Mouse (Mus musculus): ENCODE results near the gene B3galt4. TPM values are rescaled to one million over a fixed set of nuclear protein-coding genes. Genes with fewer than 3 reads are reported as not detected.

Gene B3galt4
- polyA plus RNA-seq, 1 experiment from 2014 or later = 2.3 TPM

DNA sequence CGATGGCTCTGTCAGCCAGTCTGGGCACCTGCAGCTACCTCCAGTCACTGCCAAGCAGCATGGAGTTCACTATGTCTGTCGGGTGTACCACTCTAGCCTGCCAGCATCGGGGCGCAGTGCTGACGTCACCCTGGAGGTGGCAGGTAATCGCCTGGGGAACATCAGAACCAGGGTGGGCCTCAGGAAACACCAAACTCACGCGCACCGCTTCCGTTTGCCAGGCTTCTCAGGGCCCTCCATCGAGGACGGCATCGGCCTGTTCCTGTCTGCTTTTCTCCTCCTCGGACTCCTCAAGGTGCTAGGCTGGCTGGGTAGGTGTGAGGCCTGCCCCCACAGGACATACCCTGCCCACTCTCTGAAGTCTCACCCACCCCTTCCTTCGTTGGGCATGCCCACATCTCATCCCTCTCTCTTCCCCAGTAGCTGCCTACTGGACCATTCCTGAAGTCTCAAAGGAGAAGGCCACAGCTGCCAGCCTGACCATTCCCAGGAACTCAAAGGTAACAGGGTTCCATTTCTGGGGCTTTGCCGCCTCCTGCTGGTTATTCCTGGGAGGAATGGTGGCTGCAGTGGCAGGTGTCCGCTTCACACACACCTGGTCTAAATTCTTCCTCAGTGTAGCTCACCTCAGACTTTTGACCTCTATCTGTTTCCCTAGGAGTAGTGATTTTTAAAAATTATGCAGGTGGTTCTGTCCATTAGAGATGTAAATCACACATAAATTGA lies 24.9 kb downstream of the B3galt4 start:
- DNase-seq (peak; percentile 41), ATAC-seq (ENCODE audit: insufficient read depth) (no peak)
- peak; percentile 53 for TF ChIP-seq CTCF (IDR thresholded peaks at IDR 0.05; ENCODE audit: low read depth)
- Histone ChIP-seq H3K9me3 (ENCODE audit: low read depth, low read length) (no peaks in the 10 kb centered on the region), H3K27me3 (ENCODE audit: insufficient read depth, low read length) (no peaks in the 10 kb centered on the region), H3K36me3 (ENCODE audit: insufficient read depth) (peaks cover 6% of the 10 kb centered on the region; the same call in 1 of the 2 replicates), H3K9ac (no peak overlapping the region), H3K27ac (ENCODE audit: low read depth) (no peak overlapping the region), H3K4me2 (no peak overlapping the region), H3K4me3 (ENCODE audit: low read depth, low read length) (no peak overlapping the region), H3K4me1 (ENCODE audit: insufficient read depth) (no peaks in the 10 kb centered on the region)
- 72% methylated on average over 16 of the region's 17 CpGs for WGBS

DNA sequence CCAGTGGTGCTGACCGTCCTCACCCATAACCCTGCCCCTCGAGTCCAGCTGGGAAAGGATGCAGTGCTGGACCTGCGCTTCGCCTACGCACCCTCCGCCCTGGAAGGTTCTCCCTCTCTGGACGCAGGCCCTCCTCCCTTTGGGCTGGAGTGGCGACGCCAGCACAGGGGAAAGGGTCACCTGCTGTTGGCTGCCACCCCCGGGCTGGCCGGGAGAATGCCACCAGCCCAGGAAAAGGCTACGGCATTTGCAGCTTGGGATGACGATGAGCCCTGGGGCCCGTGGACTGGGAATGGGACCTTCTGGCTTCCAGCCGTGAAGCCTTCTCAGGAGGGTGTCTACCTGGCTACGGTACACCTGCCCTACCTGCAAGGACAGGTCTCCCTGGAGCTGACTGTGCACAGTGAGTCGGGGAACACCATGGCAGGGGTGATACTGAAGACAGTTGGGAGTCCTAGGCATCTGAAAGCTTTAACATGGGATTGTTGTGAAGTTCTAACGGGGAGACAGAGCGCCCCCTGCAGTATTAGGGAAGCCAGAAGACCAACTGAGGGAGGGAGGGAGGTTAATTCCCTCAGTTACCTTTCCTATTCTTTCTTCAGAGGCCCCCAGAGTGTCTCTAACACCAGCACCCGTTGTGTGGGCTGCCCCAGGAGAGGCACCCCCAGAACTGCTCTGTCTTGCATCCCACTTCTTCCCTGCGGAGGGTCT lies 25.7 kb downstream of the B3galt4 start:
- DNase-seq (no peak), ATAC-seq (ENCODE audit: insufficient read depth) (no peak)
- H3K4me3 ChIP-seq (ENCODE audit: low read depth, low read length) = no peak overlapping the region
- WGBS = 81% methylated on average over 21 of the region's 21 CpGs
- H3K4me2 ChIP-seq = no peak overlapping the region
- H3K9me3 ChIP-seq (ENCODE audit: low read depth, low read length) = no peaks in the 10 kb centered on the region
- no peak overlapping the region for H3K9ac ChIP-seq
- H3K27me3 ChIP-seq (ENCODE audit: insufficient read depth, low read length) = no peaks in the 10 kb centered on the region
- no peaks in the 10 kb centered on the region for H3K4me1 ChIP-seq (ENCODE audit: insufficient read depth)
- no peak overlapping the region for H3K27ac ChIP-seq (ENCODE audit: low read depth)
- peaks cover 6% of the 10 kb centered on the region; the same call in 1 of the 2 replicates for H3K36me3 ChIP-seq (ENCODE audit: insufficient read depth)
- TF ChIP-seq CTCF (IDR thresholded peaks at IDR 0.05; ENCODE audit: low read depth) = 0 out of 2 replicates have a peak, but pooled peaks have one; percentile 15

DNA sequence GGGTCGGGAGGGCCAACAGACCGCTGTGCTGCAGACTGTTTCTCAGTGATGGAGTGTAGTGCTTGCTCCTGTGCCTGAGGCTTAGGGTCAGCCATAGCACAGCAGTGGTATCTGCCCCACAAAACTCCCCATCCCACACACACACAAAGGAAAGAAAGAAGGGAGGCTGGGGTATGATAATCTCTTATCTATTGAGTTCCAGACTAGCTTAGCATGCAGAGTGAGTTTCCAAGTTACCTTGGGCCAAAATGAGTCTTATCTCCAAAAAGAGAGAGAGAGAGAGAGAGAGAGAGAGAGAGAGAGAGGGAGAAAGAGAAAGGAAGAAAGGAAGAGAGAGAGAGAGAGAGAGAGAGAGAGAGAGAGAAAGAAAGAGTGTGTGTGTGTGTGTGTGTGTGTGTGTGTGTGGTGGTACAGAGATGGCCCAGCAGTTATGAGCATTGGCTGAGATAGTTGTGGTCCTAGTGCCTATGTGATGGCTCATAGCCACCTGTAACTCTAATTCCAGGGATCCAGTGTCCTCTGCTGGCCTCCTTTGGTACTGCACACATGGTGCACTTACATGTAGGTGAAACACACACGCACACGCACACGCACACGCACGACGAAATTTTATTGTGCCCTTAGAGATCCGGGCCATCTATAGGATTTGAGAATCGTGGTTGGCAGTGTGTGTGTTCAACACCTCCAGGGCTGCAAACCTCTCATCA lies 26.6 kb downstream of the B3galt4 start:
- Histone ChIP-seq H3K4me2 (no peak overlapping the region), H3K27me3 (ENCODE audit: insufficient read depth, low read length) (no peaks in the 10 kb centered on the region), H3K9ac (no peak overlapping the region), H3K9me3 (ENCODE audit: low read depth, low read length) (no peaks in the 10 kb centered on the region), H3K27ac (ENCODE audit: low read depth) (no peak overlapping the region), H3K4me3 (ENCODE audit: low read depth, low read length) (no peak overlapping the region), H3K36me3 (ENCODE audit: insufficient read depth) (peaks cover 6% of the 10 kb centered on the region; the same call in 1 of the 2 replicates), H3K4me1 (ENCODE audit: insufficient read depth) (no peaks in the 10 kb centered on the region)
- ATAC-seq (ENCODE audit: insufficient read depth) (no peak), DNase-seq (peak; percentile 42)
- TF ChIP-seq CTCF (IDR thresholded peaks at IDR 0.05; ENCODE audit: low read depth) = peak; percentile 65
- 83% methylated on average over 10 of the region's 10 CpGs for WGBS

DNA sequence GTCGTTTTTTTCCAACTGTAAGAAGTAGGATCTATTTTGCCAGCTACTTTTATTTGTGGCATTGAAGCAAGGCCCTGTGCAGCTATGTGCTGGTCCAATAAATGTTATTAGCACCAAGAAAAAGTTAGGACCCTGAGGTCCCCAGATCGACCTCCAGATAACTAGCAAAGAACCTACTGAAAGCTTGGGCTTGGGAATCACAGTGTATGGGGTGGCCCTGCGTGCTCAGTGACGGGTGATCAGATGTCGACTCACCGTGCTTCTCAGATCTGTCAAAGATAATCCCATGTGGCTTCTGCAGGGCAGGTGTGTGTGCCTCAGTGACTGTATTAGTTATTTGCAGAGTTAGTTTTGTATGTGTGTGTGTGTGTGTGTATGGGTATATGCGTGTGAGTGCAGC lies 29.9 kb downstream of the B3galt4 start:
- Histone ChIP-seq H3K9me3 (ENCODE audit: low read depth, low read length) (no peaks in the 10 kb centered on the region), H3K4me1 (ENCODE audit: insufficient read depth) (peaks cover 5% of the 10 kb centered on the region; the same call in 1 of the 2 replicates), H3K4me2 (no peak overlapping the region), H3K4me3 (ENCODE audit: low read depth, low read length) (no peak overlapping the region), H3K27ac (ENCODE audit: low read depth) (no peak overlapping the region), H3K9ac (no peak overlapping the region), H3K27me3 (ENCODE audit: insufficient read depth, low read length) (no peaks in the 10 kb centered on the region), H3K36me3 (ENCODE audit: insufficient read depth) (peaks cover 20% of the 10 kb centered on the region; the same call in 1 of the 2 replicates)
- ATAC-seq (ENCODE audit: insufficient read depth) = no peak
- no peak for TF ChIP-seq CTCF (IDR thresholded peaks at IDR 0.05; ENCODE audit: low read depth)
- WGBS = 79% methylated on average over 7 of the region's 7 CpGs
- no peak for DNase-seq

DNA sequence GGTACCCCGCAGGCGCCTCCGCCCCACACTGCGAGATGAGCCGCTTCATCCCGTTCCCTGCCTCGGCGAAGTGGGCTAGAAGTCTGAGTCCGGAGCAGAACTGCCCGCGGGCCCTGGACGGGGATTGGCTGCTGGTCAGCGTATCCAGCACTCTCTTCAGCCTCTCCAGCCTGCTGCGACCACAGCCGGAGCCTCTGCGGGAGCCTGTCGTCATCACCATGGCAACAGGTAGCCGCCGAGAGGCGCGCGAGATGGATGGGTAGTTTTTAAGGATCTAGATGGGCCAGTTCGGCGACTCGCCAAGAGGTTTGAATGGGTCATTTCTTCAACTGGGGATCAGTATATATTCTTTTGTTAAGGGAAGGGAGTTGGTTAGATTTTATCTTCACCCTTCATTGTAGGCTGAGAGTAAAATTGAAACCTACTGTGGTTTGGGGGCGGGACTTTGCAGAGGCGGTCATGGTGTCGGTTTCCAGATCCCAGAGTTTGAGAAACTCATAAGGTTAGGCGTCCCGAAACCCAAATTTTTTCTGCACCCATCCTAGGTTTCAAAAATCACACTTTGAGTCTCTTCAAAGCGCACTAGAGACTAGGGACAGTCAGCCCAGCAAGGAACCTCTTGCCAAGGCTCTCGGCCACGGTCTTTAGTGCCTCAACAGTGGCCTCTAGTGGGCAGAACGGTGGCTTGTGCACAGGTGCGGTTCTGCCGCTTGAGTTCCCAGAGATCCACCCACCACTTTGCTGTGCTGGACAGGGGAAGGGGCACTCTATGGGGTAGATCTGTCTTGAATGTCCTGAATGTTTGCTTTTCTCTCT lies 30.8 kb downstream of the B3galt4 start:
- 1% methylated on average over 36 of the region's 36 CpGs for WGBS
- no peaks in the 10 kb centered on the region for H3K9me3 ChIP-seq (ENCODE audit: low read depth, low read length)
- peak overlapping the region; percentile 100 for H3K4me2 ChIP-seq
- DNase-seq (peak; percentile 95), ATAC-seq (ENCODE audit: insufficient read depth) (peak; percentile 71)
- peaks cover 16% of the 10 kb centered on the region; the same call in 1 of the 2 replicates for H3K36me3 ChIP-seq (ENCODE audit: insufficient read depth)
- peaks cover 5% of the 10 kb centered on the region; the same call in 1 of the 2 replicates for H3K4me1 ChIP-seq (ENCODE audit: insufficient read depth)
- no peaks in the 10 kb centered on the region for H3K27me3 ChIP-seq (ENCODE audit: insufficient read depth, low read length)
- peak overlapping the region; percentile 84 for H3K27ac ChIP-seq (ENCODE audit: low read depth)
- peak overlapping the region; percentile 68 for H3K4me3 ChIP-seq (ENCODE audit: low read depth, low read length)
- peak; percentile 87 for TF ChIP-seq CTCF (IDR thresholded peaks at IDR 0.05; ENCODE audit: low read depth)
- peak overlapping the region; percentile 71 for H3K9ac ChIP-seq

Measured in lung, embryonic 14.5 days (tissue).